Mouse (Mus musculus) layer of hippocampus, postnatal 14 days (tissue): ENCODE data around the gene Hmox2. TPM values are rescaled to one million over a fixed set of nuclear protein-coding genes. Genes with fewer than 3 reads are reported as not detected.

Experiments used
- DNase-seq, 2 experiments: peaks; one replicate each; pipeline ENCODE4 v3.0.0; 2021 to 2022; ENCODE audit warnings: low spot score in 2 of 2, mixed read lengths in 1 of 2
- total RNA-seq, 2 experiments: library from RNA; stranded (reverse); gene quantifications; 2 replicates each; pipeline ENCODE4 v1.2.3; 2021

Gene Hmox2
- total RNA-seq, 2 experiments from 2014 or later = 81.9 to 84.3 TPM

GRCm38 (mm10) chr16:4777905-4778609 lies 51.9 kb downstream of the Hmox2 start:
- DNase-seq = no peak

- no peak for DNase-seq
Measured at GRCm38 (mm10) chr16:4778940-4779339, 52.8 kb downstream of the Hmox2 start.

- DNase-seq = peak; percentile 59 to 75
Measured at GRCm38 (mm10) chr16:4781524-4782196, 55.5 kb downstream of the Hmox2 start.

- DNase-seq = no peak
Measured at GRCm38 (mm10) chr16:4782515-4782914, 56.4 kb downstream of the Hmox2 start.

- DNase-seq = no peak
Measured at GRCm38 (mm10) chr16:4785706-4786105, 59.5 kb downstream of the Hmox2 start.

GRCm38 (mm10) chr16:4788176-4788575 lies 62.0 kb downstream of the Hmox2 start:
- DNase-seq = peak in 1 of 2 experiments; percentile 22

- DNase-seq = no peak
Measured at GRCm38 (mm10) chr16:4789311-4789768, 63.2 kb downstream of the Hmox2 start.

- peak; percentile 96 to 98 for DNase-seq
Measured at GRCm38 (mm10) chr16:4789810-4790559, 63.8 kb downstream of the Hmox2 start, which contains the start of gene Cdip1. Cdip1 (minus strand) TSS chr16:4790292.

- DNase-seq = no peak
Measured at GRCm38 (mm10) chr16:4791332-4791731, 65.2 kb downstream of the Hmox2 start.

- DNase-seq = no peak
Measured at GRCm38 (mm10) chr16:4796631-4797030, 70.5 kb downstream of the Hmox2 start.

Other genes with a start within 250 kb of the Hmox2 start
- gene Srl, start 184.5 kb upstream of the Hmox2 start, total RNA-seq = 10 to 100 TPM; 24.0 to 24.2 TPM
- gene Tfap4, start 166.5 kb upstream of the Hmox2 start, total RNA-seq = 1 to 10 TPM; 3.2 to 4.5 TPM
- gene Glis2, start 131.6 kb upstream of the Hmox2 start, total RNA-seq = 10 to 100 TPM; 19.8 to 30.5 TPM
- 10 to 100 TPM; 69.5 to 80.1 TPM for gene Pam16, start 101.4 kb upstream of the Hmox2 start, total RNA-seq
- 1 to 10 TPM; 6.4 to 9.0 TPM for gene Vasn, start 86.4 kb upstream of the Hmox2 start, total RNA-seq
- 10 to 100 TPM; 61.0 to 66.2 TPM for gene Dnaja3, start 86.4 kb upstream of the Hmox2 start, total RNA-seq
- gene Coro7, start 46.6 kb upstream of the Hmox2 start, total RNA-seq = 10 to 100 TPM; 95.7 to 95.9 TPM
- gene Nmral1, start 7.0 kb upstream of the Hmox2 start, total RNA-seq = 10 to 100 TPM; 11.7 to 11.9 TPM
- 100 to 1,000 TPM; 188 to 191 TPM for gene Cdip1, start 63.9 kb downstream of the Hmox2 start, total RNA-seq
- gene 4930562C15Rik, start 109.1 kb downstream of the Hmox2 start, total RNA-seq = not detected
- gene Ubald1, start 154.0 kb downstream of the Hmox2 start, total RNA-seq = 10 to 100 TPM; 80.1 to 84.6 TPM
- gene Mgrn1, start 159.9 kb downstream of the Hmox2 start, total RNA-seq = 100 to 1,000 TPM; 190 to 194 TPM
- gene Nudt16l1, start 212.4 kb downstream of the Hmox2 start, total RNA-seq = 10 to 100 TPM; 75.5 to 77.1 TPM
- 10 to 100 TPM; 57.1 to 58.6 TPM for gene Anks3, start 237.8 kb downstream of the Hmox2 start, total RNA-seq